Mouse (Mus musculus) intestine, postnatal 0 days (tissue): ENCODE measurements around the gene Cxcr1. TPM values are rescaled to one million over a fixed set of nuclear protein-coding genes. Genes with fewer than 3 reads are reported as not detected.
A peak's percentile ranks its signal among the peaks of the same experiment; 100 is the strongest.

ENCODE experiments used
- ATAC-seq: fragments of 200-750 bp; cut with Nextera tagmentation; 2 replicates; pipeline ENCODE4 v1.8.0; 2017; ENCODE audit warnings: mild to moderate bottlenecking, moderate TSS enrichment, moderate library complexity
- H3K27ac ChIP-seq: fragments of 300-500 bp; sonication (generic); 2 replicates; pipeline ENCODE4 v1.5.1; 2014; ENCODE audit warnings: mild to moderate bottlenecking, low read depth, low read length, moderate library complexity
- H3K27me3 ChIP-seq: fragments of 300-500 bp; sonication (generic); replicated peaks from 2 replicates; pipeline ENCODE4 v1.6.1; 2014; ENCODE audit warnings: low read length, mixed read lengths; ENCODE audit not compliant: control insufficient read depth, insufficient read depth
- H3K36me3 ChIP-seq: fragments of 300-500 bp; sonication (generic); 2 replicates; pipeline ENCODE4 v1.6.1; 2014; ENCODE audit warnings: mild to moderate bottlenecking, moderate library complexity; ENCODE audit not compliant: control insufficient read depth, insufficient read depth
- H3K4me1 ChIP-seq: fragments of 300-500 bp; sonication (generic); replicated peaks from 2 replicates; pipeline ENCODE4 v1.6.1; 2014; ENCODE audit warnings: antibody characterized with exemption, low read length, mixed read lengths; ENCODE audit not compliant: control insufficient read depth, insufficient read depth
- H3K4me2 ChIP-seq: fragments of 300-500 bp; sonication (generic); replicated peaks from 2 replicates; pipeline ENCODE4 v1.6.1; 2014; ENCODE audit warnings: low read depth, mild to moderate bottlenecking, moderate library complexity
- H3K4me3 ChIP-seq: fragments of 300-500 bp; sonication (generic); 2 replicates; pipeline ENCODE4 v1.5.1; 2014; ENCODE audit warnings: low read depth, low read length
- H3K9ac ChIP-seq: fragments of 300-500 bp; sonication (generic); 2 replicates; pipeline ENCODE4 v1.6.1; 2014; ENCODE audit warnings: mild to moderate bottlenecking, low read depth, low read length
- H3K9me3 ChIP-seq: fragments of 300-500 bp; sonication (generic); 2 replicates; pipeline ENCODE4 v1.6.1; 2016; ENCODE audit warnings: mixed run types; ENCODE audit not compliant: control insufficient read depth
- CTCF ChIP-seq: sonication (generic); IDR thresholded peaks from 2 replicates; pipeline ENCODE4 v1.5.1; 2016; ENCODE audit warnings: low read depth, mild to moderate bottlenecking, control low read depth, antibody characterized with exemption, moderate library complexity
- WGBS: fragments of 180-500 bp; shearing (Covaris S2); extraction: QIAGEN DNeasy Blood & Tissue Kit; methylation state at CpG from one replicate; pipeline ENCODE4 v1.1.7; 2014; 5-methylcytosine and 5-hydroxymethylcytosine counted together
- polyA plus RNA-seq: library from polyadenylated mRNA; unstranded; fragments of >200 nt; fragmentation: Nextera tagmentation; extraction: Ambion mirVana; gene quantifications from 2 replicates; pipeline ENCODE4 v1.2.1, GENCODE M21; 2015

Gene Cxcr1
- not detected in 2 replicates for polyA plus RNA-seq

DNA sequence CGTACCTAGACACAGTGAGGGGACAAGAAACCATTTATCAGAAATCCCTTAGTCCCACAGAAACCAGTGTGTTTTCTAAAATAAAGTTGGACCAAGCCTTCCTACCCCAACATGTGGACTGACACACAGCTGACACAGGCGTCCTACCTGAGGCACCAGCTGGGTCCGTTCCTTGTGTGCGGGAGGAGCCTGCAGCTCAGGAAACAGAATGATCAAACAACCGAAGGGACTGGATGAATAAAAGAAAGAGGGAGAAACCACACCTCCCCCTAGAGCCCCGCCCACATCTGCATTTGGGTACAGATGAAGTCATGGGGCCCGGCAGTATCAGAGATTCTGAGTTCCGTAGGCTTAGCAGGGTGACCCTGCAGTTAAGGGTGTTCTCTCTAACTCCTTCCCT, at the start of gene Cxcr1:
Gene Cxcr1 (minus strand): TSS at position 187 of the 400 bp plus-strand sequence.
- no peak for TF ChIP-seq CTCF
- Histone ChIP-seq H3K9ac (no peak within 1 kb of the TSS), H3K9me3 (no peaks in the 10 kb centered on the region), H3K4me2 (no peak within 1 kb of the TSS), H3K27me3 (no peaks in the 10 kb centered on the region), H3K4me3 (no peak within 1 kb of the TSS), H3K4me1 (peaks cover 3% of the 10 kb centered on the region; the same call in 1 of the 2 replicates), H3K27ac (no peak within 1 kb of the TSS), H3K36me3 (no peaks in the 10 kb centered on the region)
- 56% methylated on average over 8 of the region's 8 CpGs for WGBS
- ATAC-seq: no peak

DNA sequence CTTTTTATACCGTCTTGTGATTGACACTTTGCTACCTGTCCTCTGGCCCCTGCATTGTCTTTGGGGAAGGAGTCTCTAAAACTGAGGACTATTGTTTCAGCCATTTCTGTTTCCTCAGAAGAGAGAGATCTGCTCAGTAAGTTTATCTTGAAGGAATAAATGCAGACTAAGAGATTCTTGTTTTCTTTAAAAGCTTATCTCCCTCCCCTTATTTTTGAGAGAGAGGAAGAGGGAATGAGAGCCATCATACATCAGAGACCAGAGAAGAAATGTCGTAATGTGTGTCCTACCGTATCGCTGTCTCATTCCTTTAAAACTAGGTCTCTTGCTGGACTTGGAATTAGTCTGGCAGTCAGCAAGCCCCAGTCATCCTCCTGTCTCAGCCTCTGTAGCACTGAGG, 46.4 kb upstream of the Cxcr1 start:
- TF ChIP-seq CTCF: no peak
- H3K9ac ChIP-seq: 0 out of 2 replicates have a peak overlapping the region, but pooled peaks have one; percentile 34
- H3K36me3 ChIP-seq: no peaks in the 10 kb centered on the region
- WGBS: 38% methylated on average over 4 of the region's 4 CpGs
- no peaks in the 10 kb centered on the region for H3K9me3 ChIP-seq
- no peak overlapping the region for H3K4me3 ChIP-seq
- peak overlapping the region; percentile 63; the same call in 1 of the 2 replicates for H3K27ac ChIP-seq
- H3K4me2 ChIP-seq: no peak overlapping the region
- peaks cover 18% of the 10 kb centered on the region for H3K4me1 ChIP-seq
- no peak for ATAC-seq
- no peaks in the 10 kb centered on the region for H3K27me3 ChIP-seq

DNA sequence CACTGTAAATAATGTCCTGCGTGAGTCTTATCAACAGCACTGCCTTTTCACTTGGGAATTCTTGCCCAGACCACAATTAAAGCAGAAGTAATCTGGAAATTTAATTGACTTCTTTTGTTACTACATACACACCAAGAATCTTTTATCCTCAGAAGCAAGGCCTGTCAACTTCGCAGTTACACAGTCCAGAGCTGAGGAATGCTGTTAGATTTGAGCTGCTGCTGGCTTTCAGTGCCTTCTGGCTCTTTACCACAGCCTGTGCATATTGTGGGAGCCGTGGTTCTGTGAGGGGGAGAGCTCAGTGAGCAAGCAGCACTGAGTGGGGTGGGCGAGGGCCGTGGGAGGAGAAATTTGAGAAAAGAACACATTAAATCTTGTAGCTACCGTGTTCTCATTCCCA, 45.9 kb upstream of the Cxcr1 start:
- no peak for TF ChIP-seq CTCF
- Histone ChIP-seq H3K4me3 (no peak overlapping the region), H3K9ac (no peak overlapping the region), H3K4me1 (peaks cover 18% of the 10 kb centered on the region), H3K9me3 (no peaks in the 10 kb centered on the region), H3K4me2 (no peak overlapping the region), H3K27ac (peak overlapping the region; percentile 63; the same call in 1 of the 2 replicates), H3K36me3 (no peaks in the 10 kb centered on the region), H3K27me3 (no peaks in the 10 kb centered on the region)
- 24% methylated on average over 6 of the region's 6 CpGs for WGBS
- no peak for ATAC-seq

DNA sequence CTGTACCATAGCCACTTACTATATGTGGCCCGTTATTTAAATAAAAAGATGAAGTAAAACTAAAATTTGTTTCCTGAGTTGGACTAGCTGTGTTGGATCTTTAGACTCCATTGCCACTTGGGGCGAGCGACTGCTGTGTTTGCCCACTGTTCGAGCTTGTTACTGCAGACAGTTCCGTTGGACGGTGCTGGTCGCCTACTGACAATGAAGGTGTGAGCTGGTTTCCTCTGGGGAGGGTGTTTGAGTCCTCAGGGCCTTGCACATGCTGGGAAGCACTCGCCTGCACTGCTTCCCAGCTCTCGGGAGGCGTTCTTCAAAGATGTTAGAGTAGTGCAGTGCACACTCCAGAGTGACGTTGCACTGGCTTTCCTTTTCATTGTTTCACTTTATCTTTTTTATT, 45.2 kb upstream of the Cxcr1 start:
- ATAC-seq: no peak
- no peak for TF ChIP-seq CTCF
- Histone ChIP-seq H3K4me1 (peaks cover 18% of the 10 kb centered on the region), H3K9me3 (no peaks in the 10 kb centered on the region), H3K36me3 (no peaks in the 10 kb centered on the region), H3K9ac (peak overlapping the region; percentile 28; the same call in 1 of the 2 replicates), H3K4me2 (peak overlapping the region; percentile 67), H3K27ac (peak overlapping the region; percentile 63), H3K4me3 (peak overlapping the region; percentile 100), H3K27me3 (no peaks in the 10 kb centered on the region)
- 15% methylated on average over 11 of the region's 11 CpGs for WGBS

DNA sequence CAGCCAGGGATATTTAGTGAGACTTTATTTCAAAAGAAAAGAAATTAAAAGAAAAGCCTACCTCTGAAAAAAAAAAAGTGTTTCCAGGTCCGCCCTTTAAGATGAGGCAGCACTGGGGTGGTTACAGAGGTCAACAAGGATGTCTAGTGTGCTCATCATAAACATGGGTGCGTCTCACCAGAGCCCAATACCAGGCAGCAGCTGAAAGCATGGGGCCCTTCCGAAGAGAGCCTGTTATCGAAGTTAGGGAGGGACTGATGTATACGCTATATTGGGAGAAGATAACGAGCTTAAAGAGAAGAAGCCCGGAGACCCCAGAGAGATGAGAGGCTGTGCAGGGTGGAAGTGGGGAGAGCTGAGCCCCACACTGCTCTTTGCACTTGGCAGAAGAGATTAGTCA, 44.7 kb upstream of the Cxcr1 start:
- Histone ChIP-seq H3K9me3 (no peaks in the 10 kb centered on the region), H3K27ac (peak overlapping the region; percentile 63), H3K4me2 (peak overlapping the region; percentile 67), H3K4me3 (peak overlapping the region; percentile 100), H3K4me1 (peaks cover 18% of the 10 kb centered on the region), H3K9ac (peak overlapping the region; percentile 28; the same call in 1 of the 2 replicates), H3K36me3 (no peaks in the 10 kb centered on the region), H3K27me3 (no peaks in the 10 kb centered on the region)
- peak; percentile 58 for ATAC-seq
- TF ChIP-seq CTCF: no peak
- 9% methylated on average over 7 of the region's 7 CpGs for WGBS

DNA sequence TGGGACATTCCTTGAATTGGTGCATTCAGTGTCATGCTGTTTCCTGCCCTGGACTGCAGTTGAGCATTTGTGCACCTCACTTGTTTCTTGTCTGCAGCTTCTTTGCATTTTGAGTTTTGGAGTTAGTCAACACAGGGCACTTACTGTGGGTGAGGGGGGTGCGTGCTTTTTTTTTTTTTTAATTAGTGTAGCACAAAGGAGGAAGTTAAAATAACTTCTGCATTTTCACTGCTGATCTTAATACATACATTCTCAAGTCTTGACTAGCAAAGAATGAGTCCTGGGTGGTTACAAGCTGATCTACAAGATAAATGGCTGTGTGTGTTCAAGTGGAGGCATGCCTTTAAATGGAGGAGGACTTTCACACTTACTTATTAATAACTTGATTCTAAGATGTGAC, 43.7 kb upstream of the Cxcr1 start:
- Histone ChIP-seq H3K4me3 (peak overlapping the region; percentile 100), H3K9me3 (no peaks in the 10 kb centered on the region), H3K4me2 (peak overlapping the region; percentile 67), H3K36me3 (no peaks in the 10 kb centered on the region), H3K4me1 (peaks cover 18% of the 10 kb centered on the region), H3K27ac (no peak overlapping the region; the same call in 1 of the 2 replicates), H3K9ac (0 out of 2 replicates have a peak overlapping the region, but pooled peaks have one; percentile 97), H3K27me3 (no peaks in the 10 kb centered on the region)
- TF ChIP-seq CTCF: no peak
- no peak for ATAC-seq
- 19% methylated on average over 1 of the region's 1 CpGs for WGBS
